Mouse (Mus musculus) inflammation-experienced regulatory T-cells, adult 16 weeks (primary cell): Measurements from ENCODE around the gene Hras. TPM values are rescaled to one million over a fixed set of nuclear protein-coding genes. Genes with fewer than 3 reads are reported as not detected.

Experiments
- polyA plus RNA-seq: library from polyadenylated mRNA; unstranded; fragments of 100-300 nt; shearing (Covaris generic); gene quantifications from one replicate; pipeline ENCODE4 v1.2.1, GENCODE M21; 2017

Gene Hras
- 3.5 TPM for polyA plus RNA-seq

GRCm38 (mm10) chr7:141193948-141194347 lies at the start of gene Hras, which contains the start of gene Lrrc56:
TSS of gene Hras (minus strand) at chr7:141194005.
TSS of gene Lrrc56 (plus strand) at chr7:141194157.

DNA sequence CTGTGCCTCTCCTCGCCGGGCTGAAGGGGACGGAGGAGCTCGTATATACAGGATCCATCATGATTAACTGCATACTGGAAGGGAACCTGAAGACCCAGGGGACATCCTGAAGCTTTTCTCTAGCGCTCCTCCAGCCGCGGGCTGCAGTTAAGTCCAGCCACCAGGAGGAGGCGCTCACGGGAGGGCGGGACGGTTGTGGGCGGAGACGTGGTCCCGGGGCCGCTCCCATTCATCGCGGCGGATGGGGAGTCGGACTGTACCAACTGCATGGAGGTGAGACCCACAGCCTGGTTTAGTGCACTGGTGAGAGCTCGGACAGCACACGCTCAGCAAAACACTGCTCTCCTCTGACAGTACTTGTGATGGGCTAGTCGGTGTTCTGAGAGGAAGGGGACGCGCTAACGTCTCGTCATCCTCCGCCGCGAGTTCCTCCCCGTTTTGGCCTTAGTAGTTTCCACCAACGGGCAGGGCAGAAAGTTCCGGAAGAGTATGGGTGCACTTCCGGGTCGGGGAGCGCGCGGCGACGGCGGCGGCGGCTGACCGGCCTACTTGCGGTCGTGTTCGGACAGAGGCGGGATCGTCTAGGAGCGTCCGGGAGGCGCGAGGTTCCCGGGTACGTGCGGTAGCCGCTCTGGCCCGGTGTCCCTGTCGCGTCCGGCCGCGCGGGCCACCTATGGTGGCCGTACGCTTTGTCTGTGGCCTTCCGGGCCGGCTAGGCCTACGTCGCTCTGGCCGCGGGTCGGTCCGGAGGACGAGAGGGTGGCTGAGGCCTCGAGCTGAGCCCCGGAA lies 34.7 kb upstream of the Hras start, which contains the start of gene Phrf1:
TSS of gene Phrf1 (plus strand) at position 506 of the 789 bp plus-strand sequence.

DNA sequence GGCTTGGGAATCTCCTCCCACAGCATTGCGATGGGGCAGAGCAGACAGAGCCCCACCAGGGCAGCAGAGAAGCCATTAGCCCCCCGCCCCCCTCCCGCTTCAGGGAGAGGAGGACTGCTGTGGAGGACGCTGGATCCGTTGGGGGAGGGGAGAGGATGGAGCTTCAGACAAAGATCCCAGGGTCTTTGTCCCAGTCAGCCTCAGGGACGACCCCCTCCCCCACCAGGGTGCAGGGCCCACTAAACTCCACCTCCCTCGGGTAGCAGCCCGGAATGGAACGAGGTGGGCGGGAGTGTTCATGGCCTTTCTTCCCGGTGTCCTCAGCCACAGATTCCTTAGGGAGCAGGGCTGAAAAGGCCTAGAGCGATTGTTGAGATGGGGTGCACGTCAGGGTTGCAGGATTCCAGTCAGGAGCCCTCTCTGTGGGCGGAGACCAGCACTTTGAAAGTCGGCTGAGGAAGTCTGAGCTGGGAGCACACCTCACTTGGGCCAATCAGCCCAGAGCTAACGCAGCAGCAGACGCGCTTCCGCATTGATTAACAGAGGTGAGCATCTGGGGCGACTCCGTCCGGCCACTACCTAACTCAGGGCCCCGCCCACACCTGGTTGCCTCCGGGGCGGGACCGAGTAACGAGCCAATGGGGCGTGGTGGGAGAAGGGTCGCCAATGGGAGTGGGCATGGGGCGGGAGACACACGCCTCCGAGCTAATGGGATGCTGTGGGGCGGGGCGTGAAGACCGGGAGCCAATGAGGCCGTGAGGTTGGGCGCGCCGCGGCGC lies 21.5 kb upstream of the Hras start, which contains the start of gene Rassf7:
TSS of gene Rassf7 (plus strand) at position 760 of the 779 bp plus-strand sequence.

DNA sequence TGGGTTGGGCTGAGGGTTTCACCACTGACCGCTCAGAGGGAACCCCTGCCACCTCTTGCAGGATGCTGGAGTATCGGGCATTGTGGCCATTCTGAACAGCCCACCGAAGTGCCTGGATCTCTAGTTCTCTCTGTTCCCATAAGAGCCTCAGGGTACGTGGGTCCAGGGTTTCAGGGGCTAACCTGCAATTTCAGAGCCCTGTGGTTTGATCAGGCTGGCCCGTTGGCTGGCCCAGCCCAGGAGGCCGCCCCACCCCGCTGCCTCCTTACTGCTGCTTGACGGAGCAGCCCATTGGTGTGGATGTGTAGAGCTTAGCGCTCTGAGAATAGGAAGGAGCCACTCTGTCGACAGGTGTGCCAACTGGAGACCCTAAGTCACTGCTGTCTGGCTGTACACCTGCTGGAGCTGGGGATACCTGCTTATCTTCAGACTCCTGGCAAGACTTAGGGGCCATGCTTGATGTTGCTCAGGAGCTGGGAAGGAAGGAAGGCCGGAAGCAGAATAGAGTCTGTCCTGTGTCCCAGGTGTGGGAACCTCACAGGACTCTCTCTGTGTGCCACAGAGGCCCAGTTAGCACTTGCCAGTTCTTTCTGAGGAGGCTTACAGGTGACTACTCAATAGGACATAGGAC lies 19.9 kb upstream of the Hras start, which contains the start of gene Lmntd2:
TSS of gene Lmntd2 (minus strand) at position 476 of the 631 bp plus-strand sequence.

GRCm38 (mm10) chr7:141172116-141173006 lies 21.4 kb downstream of the Hras start, which contains the start of gene Rnh1:
TSS of gene Rnh1 (minus strand) at chr7:141172857.

Other genes with a start within 250 kb of the Hras start
- gene Ifitm5, start 243.7 kb downstream of the Hras start, polyA plus RNA-seq, result 1.0 TPM
- gene Gm45717, start 238.1 kb downstream of the Hras start, polyA plus RNA-seq, result not detected
- 35.4 TPM for gene Ifitm2, start 238.0 kb downstream of the Hras start, polyA plus RNA-seq
- gene Ifitm1, start 226.8 kb downstream of the Hras start, polyA plus RNA-seq, result 0.77 TPM
- gene Ifitm3, start 183.2 kb downstream of the Hras start, polyA plus RNA-seq, result 6.3 TPM
- not detected for gene Ifitm6, start 176.1 kb downstream of the Hras start, polyA plus RNA-seq
- gene Gm17387, start 164.9 kb downstream of the Hras start, polyA plus RNA-seq, result not detected
- 21.9 TPM for gene B4galnt4, start 132.9 kb downstream of the Hras start, polyA plus RNA-seq
- gene Pkp3, start 115.8 kb downstream of the Hras start, polyA plus RNA-seq, result 422 TPM
- 261 TPM for gene Sigirr, start 93.4 kb downstream of the Hras start, polyA plus RNA-seq
- gene Ano9, start 76.2 kb downstream of the Hras start, polyA plus RNA-seq, result 0.24 TPM
- gene Ptdss2, start 71.6 kb downstream of the Hras start, polyA plus RNA-seq, result 19.3 TPM
- gene Rnh1, start 21.1 kb downstream of the Hras start, polyA plus RNA-seq, result 165 TPM
- 3.5 TPM for gene Lrrc56, start 152 bp upstream of the Hras start, polyA plus RNA-seq
- gene Lmntd2, start 20.1 kb upstream of the Hras start, polyA plus RNA-seq, result 15.4 TPM
- gene Rassf7, start 21.9 kb upstream of the Hras start, polyA plus RNA-seq, result 24.4 TPM
- gene Phrf1, start 34.8 kb upstream of the Hras start, polyA plus RNA-seq, result 133 TPM
- gene Irf7, start 72.5 kb upstream of the Hras start, polyA plus RNA-seq, result 111 TPM
- not detected for gene Cdhr5, start 82.8 kb upstream of the Hras start, polyA plus RNA-seq
- gene Sct, start 85.1 kb upstream of the Hras start, polyA plus RNA-seq, result not detected
- gene Drd4, start 98.0 kb upstream of the Hras start, polyA plus RNA-seq, result not detected
- 15.6 TPM for gene Deaf1, start 133.7 kb upstream of the Hras start, polyA plus RNA-seq
- 41.9 TPM for gene Tmem80, start 133.7 kb upstream of the Hras start, polyA plus RNA-seq
- not detected for gene Eps8l2, start 144.9 kb upstream of the Hras start, polyA plus RNA-seq
- gene Taldo1, start 198.2 kb upstream of the Hras start, polyA plus RNA-seq, result 342 TPM
- 85.0 TPM for gene Gatd1, start 220.1 kb upstream of the Hras start, polyA plus RNA-seq
- 0.56 TPM for gene Cend1, start 235.5 kb upstream of the Hras start, polyA plus RNA-seq
- gene Slc25a22, start 243.9 kb upstream of the Hras start, polyA plus RNA-seq, result 82.4 TPM